Mouse (Mus musculus) layer of hippocampus, postnatal 25 days (tissue): Measurements from ENCODE around the gene Mtrex. TPM values are rescaled to one million over a fixed set of nuclear protein-coding genes. Genes with fewer than 3 reads are reported as not detected.
A peak's percentile ranks its signal among the peaks of the same experiment; 100 is the strongest.

Source experiments
- DNase-seq, 2 experiments: peaks; one replicate each; pipeline ENCODE4 v3.0.0; 2022; ENCODE audit warnings: mixed read lengths in 2 of 2, low spot score in 1 of 2; ENCODE audit errors: extremely low spot score in 1 of 2
- total RNA-seq, 2 experiments: library from RNA; stranded (reverse); gene quantifications; 2 replicates each; pipeline ENCODE4 v1.2.3; 2021

The Mtrex gene
- 10 to 100 TPM; 41.7 to 44.0 TPM for total RNA-seq

DNA sequence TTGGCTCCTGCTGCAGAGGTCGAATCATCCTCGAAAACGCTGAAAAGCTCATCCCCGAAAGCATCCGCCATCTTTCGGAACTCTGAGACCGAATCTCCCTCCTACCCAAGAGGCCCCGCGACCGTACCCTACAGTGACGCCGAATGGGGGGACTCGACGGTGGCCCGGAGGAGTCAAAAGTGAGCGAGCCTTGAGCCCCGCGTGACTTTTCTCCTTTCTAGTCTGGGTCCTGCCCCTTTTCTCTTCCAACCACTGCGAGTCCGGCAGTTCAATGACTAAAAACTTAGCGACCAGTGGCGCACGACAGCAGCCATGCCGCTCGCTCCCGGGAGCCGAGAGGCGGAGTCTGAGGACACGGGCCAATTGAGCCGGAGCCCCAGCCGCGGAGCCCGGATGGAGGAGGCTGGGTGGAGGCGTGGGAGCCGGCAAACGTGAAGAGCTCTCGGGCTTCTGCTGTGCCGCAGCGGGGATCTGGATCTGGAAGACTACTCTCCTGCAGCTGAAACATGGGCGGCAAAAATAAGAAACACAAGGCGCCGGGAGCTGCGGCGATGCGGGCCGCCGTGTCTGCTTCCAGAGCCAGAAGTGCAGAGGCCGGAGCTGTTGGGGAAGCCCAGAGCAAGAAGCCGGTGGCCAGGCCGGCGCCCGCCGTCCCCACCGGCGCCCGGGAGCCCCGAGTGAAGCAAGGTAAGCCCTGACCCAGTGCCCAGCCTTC lies at the start of gene Mtrex, which contains the start of gene Dhx29:
TSS of gene Mtrex (minus strand) at position 112 of the 715 bp plus-strand sequence.
TSS of gene Dhx29 (plus strand) at position 168 of the 715 bp plus-strand sequence.
- DNase-seq = peak; percentile 99

DNA sequence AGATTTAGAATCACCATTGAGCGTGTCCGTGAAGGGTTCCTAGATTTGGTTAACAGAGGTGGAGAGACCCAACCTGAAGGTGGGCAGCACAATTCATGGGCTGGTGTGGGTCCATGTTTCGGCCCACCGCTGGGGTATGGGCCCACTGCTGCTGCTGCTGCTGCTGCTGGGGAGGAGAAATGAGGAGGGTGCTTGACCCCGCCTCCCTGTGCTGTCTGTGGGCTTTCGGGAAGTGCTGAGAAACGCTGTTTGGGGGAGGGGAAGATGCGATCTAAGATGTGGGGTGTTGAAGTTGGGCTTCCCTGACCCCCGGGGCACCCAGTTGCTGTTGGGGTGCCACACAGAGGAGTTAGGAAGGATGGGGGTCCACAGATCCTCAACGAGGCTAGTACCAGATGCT lies 49.5 kb upstream of the Mtrex start:
- no peak for DNase-seq

DNA sequence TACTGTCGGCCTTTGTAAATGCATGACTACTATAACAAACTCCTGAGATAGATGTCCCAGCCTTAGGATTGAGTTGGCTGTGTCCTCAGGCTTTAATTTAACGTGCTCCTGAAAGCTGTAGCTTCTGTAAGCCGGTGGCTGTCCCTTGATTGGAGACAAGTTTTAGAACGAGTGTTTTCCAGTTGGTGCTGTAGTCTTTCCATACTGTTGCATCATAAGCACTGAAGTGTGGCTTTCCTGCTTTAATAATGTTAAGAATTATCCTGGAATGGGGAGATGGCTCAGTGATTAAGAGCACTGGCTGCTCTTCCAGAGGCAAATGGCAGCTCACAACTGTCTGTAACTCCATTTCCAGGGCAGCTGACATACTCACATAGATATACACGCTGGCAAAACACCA lies 40.1 kb upstream of the Mtrex start:
- DNase-seq = no peak

DNA sequence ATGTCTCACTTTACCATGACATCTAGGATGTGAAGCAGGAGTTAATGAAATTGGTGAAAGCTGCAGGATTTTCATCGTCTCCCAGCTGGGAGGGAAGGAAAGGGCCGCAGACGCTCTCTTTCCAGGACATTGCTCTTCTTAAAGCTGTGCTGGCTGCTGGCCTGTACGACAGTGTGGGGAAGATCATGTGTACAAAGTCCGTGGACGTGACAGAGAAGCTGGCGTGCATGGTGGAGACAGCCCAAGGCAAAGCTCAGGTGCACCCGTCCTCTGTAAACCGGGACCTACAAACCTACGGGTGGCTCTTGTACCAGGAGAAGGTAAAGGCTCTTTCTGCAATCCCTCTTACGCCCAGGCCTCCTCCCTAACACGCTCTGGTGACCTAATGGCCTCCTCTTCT lies 37.2 kb upstream of the Mtrex start:
- no peak for DNase-seq

DNA sequence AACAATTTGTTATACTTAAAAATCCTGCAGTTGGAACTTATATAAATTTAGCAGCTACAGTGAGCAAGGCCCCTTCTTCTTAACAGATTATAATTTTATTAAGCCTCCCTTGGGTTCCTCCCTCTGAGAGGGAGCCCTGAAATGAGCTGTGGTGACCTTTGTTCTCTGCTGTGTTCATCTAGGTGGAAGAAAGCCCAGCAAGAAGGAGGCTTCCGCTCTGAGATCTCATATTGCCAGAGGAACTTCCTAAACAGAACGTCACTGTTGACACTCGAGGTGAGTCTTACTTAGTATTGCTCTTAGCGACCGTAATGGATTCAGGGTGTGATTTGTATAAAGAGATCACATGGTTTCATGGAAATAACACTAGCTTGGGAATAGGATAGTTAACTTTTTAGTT lies 35.9 kb upstream of the Mtrex start:
- DNase-seq = no peak

DNA sequence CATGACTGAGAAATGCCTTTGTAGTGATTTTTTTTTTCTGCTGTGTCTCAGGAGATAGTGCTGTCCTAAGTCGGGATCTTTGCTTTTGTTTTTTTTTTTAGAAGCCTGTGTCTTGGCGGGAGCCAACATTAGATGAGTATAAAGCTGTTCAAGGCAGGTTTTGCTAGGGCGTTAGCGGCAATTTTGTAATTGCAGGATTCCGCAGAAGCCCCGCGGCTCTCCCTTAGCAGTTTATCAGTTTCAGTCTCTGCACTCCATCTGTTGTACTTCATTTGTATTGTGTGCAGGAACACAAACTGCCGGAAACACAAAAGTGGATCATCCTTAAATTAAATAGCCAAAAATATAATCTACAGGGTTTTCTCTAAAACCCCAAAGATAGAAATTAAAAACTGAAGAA lies 26.9 kb upstream of the Mtrex start:
- no peak for DNase-seq

GRCm38 (mm10) chr13:112945900-112946299 lies 18.7 kb upstream of the Mtrex start:
- no peak for DNase-seq

GRCm38 (mm10) chr13:112945312-112945711 lies 18.1 kb upstream of the Mtrex start:
- no peak for DNase-seq

- DNase-seq = peak in 1 of 2 experiments; percentile 22
Observed at GRCm38 (mm10) chr13:112941879-112942330, 14.7 kb upstream of the Mtrex start.

GRCm38 (mm10) chr13:112938130-112938529 lies 10.9 kb upstream of the Mtrex start:
- no peak for DNase-seq

DNA sequence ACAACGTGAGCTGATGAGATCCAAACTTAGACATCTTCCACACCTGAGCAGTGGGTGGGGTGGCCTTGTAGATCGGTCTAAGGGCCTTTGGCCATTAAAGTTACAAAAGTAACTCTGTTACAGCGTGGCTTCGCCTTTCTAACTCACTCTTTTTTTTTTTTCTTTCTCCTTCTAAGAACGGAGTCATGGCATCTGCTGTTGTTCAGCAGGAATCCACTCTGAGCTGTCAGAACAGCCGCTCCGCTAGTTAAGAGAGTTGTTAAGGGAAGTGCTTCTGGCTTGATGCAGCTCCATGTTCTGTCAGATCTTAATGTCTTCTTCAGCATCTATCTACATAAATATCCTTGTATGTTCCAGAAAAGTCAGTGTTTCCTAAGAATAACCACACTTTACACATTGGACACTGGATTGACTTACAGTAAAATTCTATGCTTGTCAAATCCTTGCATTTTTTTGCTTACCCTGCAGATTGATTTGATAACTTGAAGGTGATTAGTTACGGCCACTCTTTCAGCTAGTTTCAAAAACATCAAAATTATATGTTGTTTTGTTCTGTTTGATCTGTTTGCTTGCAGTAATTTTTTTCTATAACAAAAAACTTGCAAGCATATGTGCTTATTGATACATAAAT lies 955 bp upstream of the Mtrex start:
- no peak for DNase-seq

GRCm38 (mm10) chr13:112926796-112927195 lies 402 bp downstream of the Mtrex start:
- DNase-seq = no peak

- DNase-seq = no peak
Observed at GRCm38 (mm10) chr13:112925976-112926375, 1.2 kb downstream of the Mtrex start.

- DNase-seq = no peak
Observed at GRCm38 (mm10) chr13:112925266-112925665, 1.9 kb downstream of the Mtrex start.

DNA sequence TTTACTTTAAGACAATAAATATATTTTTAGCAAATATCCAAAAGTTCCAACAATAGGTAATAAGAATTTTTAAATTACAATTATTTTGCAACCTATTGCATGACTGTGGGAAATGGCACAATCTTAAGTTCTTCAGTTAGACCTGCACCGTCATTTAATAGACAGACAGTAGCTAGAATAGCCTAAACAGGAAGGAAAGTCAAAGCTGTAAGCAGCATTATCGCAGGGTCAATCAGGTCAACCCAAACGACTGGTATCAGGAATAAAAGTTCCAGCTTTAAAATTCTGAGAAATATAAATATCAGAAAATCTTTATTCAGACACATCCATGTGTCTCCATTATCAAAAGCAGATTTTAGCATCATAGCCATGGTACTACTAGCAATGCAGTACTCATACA lies 6.3 kb downstream of the Mtrex start:
- no peak for DNase-seq

- no peak for DNase-seq
Observed at GRCm38 (mm10) chr13:112919141-112919865, 7.9 kb downstream of the Mtrex start.

GRCm38 (mm10) chr13:112910434-112910833 lies 16.8 kb downstream of the Mtrex start:
- no peak for DNase-seq

- peak in 1 of 2 experiments; percentile 19 for DNase-seq
Observed at GRCm38 (mm10) chr13:112909663-112910062, 17.5 kb downstream of the Mtrex start.

GRCm38 (mm10) chr13:112902176-112902575 lies 25.0 kb downstream of the Mtrex start:
- no peak for DNase-seq

- no peak for DNase-seq
Observed at GRCm38 (mm10) chr13:112887234-112887633, 40.0 kb downstream of the Mtrex start.
